ENCODE assay signal across 17 mouse cellular contexts in genomic region chr5:96439811-96440210, GRCm38 (mm10).
DNase-seq lines count a peak whose midpoint lies in the region; ATAC-seq and TF ChIP-seq lines count a peak whose summit lies in the region.
"Had no signal": no experiment of that assay in that cellular context is flagged by ENCODE, and none has a peak within 500 bp of the region (broad histone marks: within the 10 kb centered on the region; RNA-seq: fewer than 3 reads in every experiment).

No protein-coding gene starts in this region.

- TF ChIP-seq EP300 in heart, adult 2 months (IDR thresholded peaks at IDR 0.05; ENCODE audit: insufficient read depth, low read depth, low read length), result no peak

- no peak for TF ChIP-seq POLR2A in heart, adult 2 months (IDR thresholded peaks at IDR 0.05; ENCODE audit: insufficient read depth, low read depth, low read length)

- WGBS in heart, embryonic 10.5 days, result 88% methylated on average over 4 of the region's 4 CpGs
- 79% methylated on average over 4 of the region's 4 CpGs for WGBS in heart, adult 2 months

- intact Hi-C loops in heart, adult 2 months (cut with DNase I), result no loop called here
- intact Hi-C loops in gastrocnemius, postnatal 14 days (cut with DNase I; ENCODE audit: low total_unique reads), result no loop called here

- ATAC-seq in frontal cortex, adult (ENCODE audit: low TSS enrichment), result peak; percentile 20; the same call in 1 of the 2 replicates
- ATAC-seq: activated CD4-positive, CD25-positive, alpha-beta regulatory T cell, adult 4 months; forebrain, embryonic 15.5 days; intestine, embryonic 16.5 days; Patski had no signal

- H3K4me1 ChIP-seq in heart, embryonic 10.5 days, result peaks cover 9% of the 10 kb centered on the region; the same call in 1 of the 2 replicates
- no peaks in the 10 kb centered on the region for H3K4me1 ChIP-seq in heart, adult 2 months (ENCODE audit: control insufficient read depth, insufficient read depth, low read length)
- H3K4me1 ChIP-seq: embryonic facial prominence, embryonic 12.5 days; hindbrain, embryonic 15.5 days had no signal

- no peak overlapping the region for H3K9ac ChIP-seq in heart, adult 2 months (ENCODE audit: low read depth, low read length)
- H3K9ac ChIP-seq: embryonic facial prominence, embryonic 12.5 days; forebrain, embryonic 15.5 days; hindbrain, embryonic 15.5 days had no signal

- no peak for DNase-seq in frontal cortex, postnatal 36 days (ENCODE audit: low spot score in 2 of 2)
- DNase-seq in heart, embryonic 10.5 days (ENCODE audit: low spot score), result peak; percentile 67
- DNase-seq in heart, adult 2 months, result no peak
- peak; percentile 24 for DNase-seq in gastrocnemius, postnatal 14 days
- peak; percentile 50 for DNase-seq in skeletal muscle tissue, adult 2 months (ENCODE audit: low read depth, low spot score)
- DNase-seq in right cerebral cortex, postnatal 36 days (ENCODE audit: low spot score in 2 of 2), result no peak
- DNase-seq: adrenal gland, postnatal 25 days; cerebellum, adult 2 months; heart, postnatal 36 days had no signal

- no peaks in the 10 kb centered on the region for H3K9me3 ChIP-seq in heart, embryonic 10.5 days
- H3K9me3 ChIP-seq: embryonic facial prominence, embryonic 12.5 days; forebrain, embryonic 15.5 days; hindbrain, embryonic 15.5 days had no signal

- H3K27me3 ChIP-seq in heart, embryonic 10.5 days (ENCODE audit: insufficient read depth, poor library complexity, severe bottlenecking), result no peaks in the 10 kb centered on the region
- H3K27me3 ChIP-seq in heart, adult 2 months (ENCODE audit: control insufficient read depth, insufficient read depth, low read length), result no peaks in the 10 kb centered on the region
- H3K27me3 ChIP-seq: CH12.LX; embryonic facial prominence, embryonic 12.5 days; forebrain, embryonic 15.5 days; hindbrain, embryonic 15.5 days; Patski had no signal

- no peak overlapping the region for H3K27ac ChIP-seq in heart, embryonic 10.5 days
- no peak overlapping the region for H3K27ac ChIP-seq in heart, adult 2 months
- H3K27ac ChIP-seq: embryonic facial prominence, embryonic 12.5 days; forebrain, embryonic 15.5 days; hindbrain, embryonic 15.5 days had no signal

- no peaks in the 10 kb centered on the region for H3K36me3 ChIP-seq in heart, embryonic 10.5 days
- H3K36me3 ChIP-seq in heart, adult 2 months (ENCODE audit: control insufficient read depth, insufficient read depth, low read length), result no peaks in the 10 kb centered on the region
- H3K36me3 ChIP-seq: embryonic facial prominence, embryonic 12.5 days; forebrain, embryonic 15.5 days; hindbrain, embryonic 15.5 days had no signal

- H3K79me2 ChIP-seq in heart, adult 2 months (replicated peaks; ENCODE audit: control insufficient read depth, insufficient read depth, low read length), result no peaks in the 10 kb centered on the region

- no peak for TF ChIP-seq CTCF in heart, adult 2 months (IDR thresholded peaks at IDR 0.05)

- H3K4me3 ChIP-seq in heart, embryonic 10.5 days, result no peak overlapping the region
- H3K4me3 ChIP-seq in heart, adult 2 months, result no peak overlapping the region
- H3K4me3 ChIP-seq: embryonic facial prominence, embryonic 12.5 days; forebrain, embryonic 15.5 days; hindbrain, embryonic 15.5 days had no signal

Comparison
In these comparisons a context has a peak if more than half of its experiments do, and no peak if none do; other contexts are left out.
1. DNase-seq: peak in heart, embryonic 10.5 days (single experiment), gastrocnemius, postnatal 14 days (single experiment) and skeletal muscle tissue, adult 2 months (single experiment); none in frontal cortex, postnatal 36 days (0 of 2), heart, adult 2 months (0 of 2) and right cerebral cortex, postnatal 36 days (0 of 2).